8 mouse cellular contexts compared by ENCODE assay signal in the genomic region with DNA sequence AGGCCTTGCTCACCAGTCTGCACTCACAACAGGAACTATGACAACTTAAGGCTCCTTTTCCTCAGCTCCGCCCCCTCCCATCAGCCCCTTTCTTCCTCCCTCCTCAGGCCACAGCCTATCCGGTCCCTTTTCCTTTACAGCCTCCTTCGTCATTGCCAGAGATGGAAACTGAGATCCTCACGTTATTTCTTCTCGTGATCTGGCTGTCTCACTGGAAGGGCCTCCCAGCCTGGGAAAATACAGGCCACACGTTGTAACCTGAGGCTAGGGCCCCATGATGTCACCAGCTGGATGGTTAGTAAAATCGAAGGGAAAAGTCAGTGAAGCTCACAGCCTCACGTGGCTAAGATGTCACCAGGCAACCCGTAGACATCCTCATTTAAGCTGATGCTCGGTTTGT. TPM values are rescaled to one million over a fixed set of nuclear protein-coding genes. Genes with fewer than 3 reads are reported as not detected.
DNase-seq lines count a peak whose midpoint lies in the region; ATAC-seq and TF ChIP-seq lines count a peak whose summit lies in the region.

No protein-coding gene starts in this region.

- peaks cover 10% of the 10 kb centered on the region; the same call in 1 of the 2 replicates for H3K9me3 ChIP-seq in limb, embryonic 12.5 days
- no peaks in the 10 kb centered on the region for H3K9me3 ChIP-seq in limb, embryonic 10.5 days (replicated peaks)

- peaks cover 54% of the 10 kb centered on the region for H3K36me3 ChIP-seq in limb, embryonic 12.5 days
- H3K36me3 ChIP-seq in limb, embryonic 10.5 days, result peaks cover 65% of the 10 kb centered on the region

- no peak overlapping the region for H3K9ac ChIP-seq in limb, embryonic 12.5 days (replicated peaks)

- H3K27ac ChIP-seq in limb, embryonic 12.5 days, result peak overlapping the region; percentile 29; the same call in 1 of the 2 replicates
- no peak overlapping the region for H3K27ac ChIP-seq in limb, embryonic 10.5 days
- no peak overlapping the region for H3K27ac ChIP-seq in left cerebral cortex, adult 2 months

- WGBS in limb, embryonic 12.5 days, result 49% methylated on average over 10 of the region's 10 CpGs
- 69% methylated on average over 10 of the region's 10 CpGs for WGBS in limb, embryonic 10.5 days

- TF ChIP-seq CTCF in left cerebral cortex, adult 2 months (IDR thresholded peaks at IDR 0.05), result no peak

- intact Hi-C loops in left cerebral cortex, adult 2 months (cut with DNase I), result no loop called here

- no peaks in the 10 kb centered on the region for H3K27me3 ChIP-seq in limb, embryonic 12.5 days
- H3K27me3 ChIP-seq in limb, embryonic 10.5 days (ENCODE audit: low read depth, poor library complexity, severe bottlenecking), result no peaks in the 10 kb centered on the region

- H3K4me2 ChIP-seq in limb, embryonic 12.5 days, result peak overlapping the region; percentile 24

- DNase-seq in limb, embryonic 10.5 days (ENCODE audit: low spot score), result no peak
- DNase-seq in layer of hippocampus, postnatal 25 days (ENCODE audit: extremely low spot score in 1 of 2, low spot score in 1 of 2), result no peak
- DNase-seq in left cerebral cortex, adult 2 months (ENCODE audit: extremely low spot score in 1 of 2, low spot score in 2 of 2), result no peak
- no peak for DNase-seq in cerebellum, adult 8-10 months

- no peak for ATAC-seq in limb, embryonic 12.5 days (ENCODE audit: insufficient number of reproducible peaks, insufficient read depth, low FRiP score, low TSS enrichment, low read depth)
- ATAC-seq in activated CD4-positive, CD25-positive, alpha-beta regulatory T cell, adult 4 months, result peak; percentile 44
- peak; percentile 55 to 72 for ATAC-seq in hematopoietic stem cell, adult 5-6 weeks (replicated peaks in 1 of 2; ENCODE audit: insufficient read depth in 1 of 2, low FRiP score in 2 of 2, low TSS enrichment in 1 of 2, low read depth in 1 of 2, poor library complexity in 2 of 2, severe bottlenecking in 2 of 2)
- peak; percentile 23 for ATAC-seq in megakaryocyte progenitor cell, adult 5-6 weeks (replicated peaks; ENCODE audit: poor library complexity)

- H3K4me1 ChIP-seq in limb, embryonic 12.5 days (replicated peaks), result peaks cover 25% of the 10 kb centered on the region
- peaks cover 24% of the 10 kb centered on the region for H3K4me1 ChIP-seq in limb, embryonic 10.5 days

- H3K4me3 ChIP-seq in limb, embryonic 12.5 days (replicated peaks), result no peak overlapping the region
- no peak overlapping the region for H3K4me3 ChIP-seq in limb, embryonic 10.5 days
- no peak overlapping the region for H3K4me3 ChIP-seq in left cerebral cortex, adult 2 months

RNA-seq across cellular contexts. Expression of a gene that starts 4.5 kb away (rescaled TPM):
- polyA plus RNA-seq in limb, embryonic 12.5 days (2016; fragmentation: Nextera tagmentation; extraction: Ambion mirVana), result 121 and 152 TPM in 2 replicates
- 141 and 149 TPM in 2 replicates for polyA plus RNA-seq in limb, embryonic 10.5 days (2016; fragmentation: Nextera tagmentation; extraction: Ambion mirVana)
- 10 to 100 TPM; 55.8 to 63.4 TPM for polyA plus RNA-seq in activated CD4-positive, CD25-positive, alpha-beta regulatory T cell, adult 4 months (2017; shearing (Covaris generic))
- 87.5 and 108 TPM in 2 replicates for total RNA-seq in hematopoietic stem cell, adult 5-6 weeks (2017)
- 94.0 and 107 TPM in 2 replicates for total RNA-seq in megakaryocyte progenitor cell, adult 5-6 weeks (2015)
- total RNA-seq in megakaryocyte progenitor cell, adult 5-6 weeks (2017), result 53.2 and 63.8 TPM in 2 replicates
- 10 to 100 TPM; 72.8 to 78.3 TPM for total RNA-seq in layer of hippocampus, postnatal 25 days (2021)
- 100 to 1,000 TPM; 111 to 116 TPM for total RNA-seq in left cerebral cortex, adult 2 months (2021)
